Mouse (Mus musculus) forelimb bud, embryonic 11.5 days (tissue): ENCODE measurements around the gene Wdr1.
"Not testable (repeated sequence)": the region's sequence is repeated elsewhere in the genome, so short reads cannot be mapped to it uniquely, and the experiment has no call there.

Experiments used
- DNase-seq: peaks from one replicate; pipeline ENCODE4 v3.0.0-alpha.2; 2012; ENCODE audit warnings: low read depth, low spot score

Wdr1 gene

GRCm38 (mm10) chr5:38563121-38563520, at the start of gene Wdr1:
Gene Wdr1 (minus strand): TSS chr5:38563221.
- DNase-seq, result no peak

- no peak for DNase-seq
These were observed 48.1 kb upstream of the Wdr1 start for GRCm38 (mm10) chr5:38611118-38611517.

GRCm38 (mm10) chr5:38608219-38608618, 45.2 kb upstream of the Wdr1 start:
- not testable (repeated sequence) for DNase-seq

GRCm38 (mm10) chr5:38598647-38599304, 35.8 kb upstream of the Wdr1 start:
- no peak for DNase-seq

- DNase-seq, result no peak
These were observed 25.9 kb upstream of the Wdr1 start for GRCm38 (mm10) chr5:38588924-38589323.

- no peak for DNase-seq
These were observed 22.4 kb upstream of the Wdr1 start for GRCm38 (mm10) chr5:38585450-38585849.

GRCm38 (mm10) chr5:38583026-38583425, 20.0 kb upstream of the Wdr1 start:
- no peak for DNase-seq

- DNase-seq, result peak; percentile 59
These were observed 17.7 kb upstream of the Wdr1 start for GRCm38 (mm10) chr5:38580703-38581102.

- DNase-seq, result no peak
These were observed 7.9 kb upstream of the Wdr1 start for GRCm38 (mm10) chr5:38570876-38571275.

- DNase-seq, result no peak
These were observed 5.6 kb upstream of the Wdr1 start for GRCm38 (mm10) chr5:38568652-38569051.

- DNase-seq, result no peak
These were observed 1.8 kb upstream of the Wdr1 start for GRCm38 (mm10) chr5:38564831-38565230.

- DNase-seq, result peak; percentile 94
These were observed 1.5 kb downstream of the Wdr1 start for GRCm38 (mm10) chr5:38561426-38562024.

GRCm38 (mm10) chr5:38560586-38561425, 2.2 kb downstream of the Wdr1 start:
- peak; percentile 14 for DNase-seq

GRCm38 (mm10) chr5:38558831-38559230, 4.2 kb downstream of the Wdr1 start:
- DNase-seq, result no peak

GRCm38 (mm10) chr5:38557811-38558210, 5.2 kb downstream of the Wdr1 start:
- DNase-seq, result no peak

GRCm38 (mm10) chr5:38556406-38556805, 6.6 kb downstream of the Wdr1 start:
- DNase-seq, result no peak

- no peak for DNase-seq
These were observed 9.1 kb downstream of the Wdr1 start for GRCm38 (mm10) chr5:38553953-38554352.

- DNase-seq, result no peak
These were observed 9.5 kb downstream of the Wdr1 start for GRCm38 (mm10) chr5:38553491-38553890.

GRCm38 (mm10) chr5:38552615-38553014, 10.4 kb downstream of the Wdr1 start:
- DNase-seq, result no peak

GRCm38 (mm10) chr5:38550221-38550768, 12.7 kb downstream of the Wdr1 start:
- DNase-seq, result no peak

- DNase-seq, result no peak
These were observed 13.5 kb downstream of the Wdr1 start for GRCm38 (mm10) chr5:38549461-38549909.

GRCm38 (mm10) chr5:38547375-38547774, 15.6 kb downstream of the Wdr1 start:
- no peak for DNase-seq
